Mouse (Mus musculus) testis, adult 2 months (tissue): ENCODE measurements around the gene Cstb.

Experiments used
- CTCF ChIP-seq: fragments of 200-500 bp; IDR thresholded peaks from 2 replicates; pipeline ENCODE4 v1.5.1; 2012; ENCODE audit warnings: low read depth, mild to moderate bottlenecking, inconsistent platforms, low read length, moderate library complexity; ENCODE audit not compliant: control insufficient read depth, insufficient read depth, insufficient replicate concordance
- POLR2A ChIP-seq: fragments of 200-500 bp; IDR thresholded peaks from 2 replicates; pipeline ENCODE4 v1.6.1; 2012; ENCODE audit warnings: low read depth, mild to moderate bottlenecking, inconsistent platforms, low read length, moderate library complexity; ENCODE audit not compliant: control insufficient read depth

DNA sequence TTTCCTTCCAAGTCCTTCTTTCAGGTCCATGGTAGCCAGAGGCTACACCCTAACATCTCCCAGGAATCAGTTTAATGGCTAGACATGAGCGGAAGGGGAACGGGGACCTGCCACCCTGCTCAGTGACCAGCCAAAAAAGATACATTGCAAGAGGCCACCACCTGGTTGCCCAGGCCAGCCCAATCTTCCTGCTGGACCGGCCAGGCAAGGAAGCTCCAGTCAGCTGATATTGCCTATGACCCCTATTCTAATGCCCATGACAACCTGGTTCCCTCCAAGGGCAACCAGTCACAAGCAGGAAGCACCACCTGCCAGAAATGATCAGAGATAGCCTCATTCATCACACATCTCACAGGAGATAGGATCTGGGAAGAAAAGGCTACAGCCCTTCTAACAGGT is 38.3 kb downstream of the Cstb start:
- no peak for TF ChIP-seq CTCF
- TF ChIP-seq POLR2A: no peak
